Mouse (Mus musculus) layer of hippocampus, postnatal 10 days (tissue): ENCODE results near the gene Ccser1. TPM values are rescaled to one million over a fixed set of nuclear protein-coding genes. Genes with fewer than 3 reads are reported as not detected.

Source experiments
- DNase-seq, 2 experiments: peaks; one replicate each; pipeline ENCODE4 v3.0.0; 2021; ENCODE audit warnings: low spot score in 2 of 2
- total RNA-seq, 2 experiments: library from RNA; stranded (reverse); gene quantifications; 2 replicates each; pipeline ENCODE4 v1.2.3; 2021

Gene Ccser1
- total RNA-seq, 2 experiments from 2014 or later, result 38.8 to 44.3 TPM

DNA sequence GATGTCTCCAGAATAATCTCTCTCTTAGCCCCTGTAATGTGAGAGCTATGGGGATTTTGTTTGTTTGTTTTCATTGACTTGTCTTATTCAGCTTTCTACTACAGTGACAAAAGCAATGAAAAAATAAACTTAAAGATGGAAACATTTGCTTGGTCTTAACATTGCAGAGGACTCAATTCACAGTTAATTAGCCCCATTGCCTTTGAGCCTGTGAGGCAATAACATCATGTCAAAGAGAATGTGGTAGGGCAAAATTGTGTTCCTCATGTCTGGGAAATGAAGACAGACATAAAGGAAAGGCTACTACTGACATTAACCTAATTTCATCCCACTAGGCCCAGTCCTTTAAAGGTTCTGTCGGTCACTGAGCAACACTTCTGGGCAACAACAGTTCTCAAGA, 484.4 kb downstream of the Ccser1 start:
- DNase-seq, result no peak

DNA sequence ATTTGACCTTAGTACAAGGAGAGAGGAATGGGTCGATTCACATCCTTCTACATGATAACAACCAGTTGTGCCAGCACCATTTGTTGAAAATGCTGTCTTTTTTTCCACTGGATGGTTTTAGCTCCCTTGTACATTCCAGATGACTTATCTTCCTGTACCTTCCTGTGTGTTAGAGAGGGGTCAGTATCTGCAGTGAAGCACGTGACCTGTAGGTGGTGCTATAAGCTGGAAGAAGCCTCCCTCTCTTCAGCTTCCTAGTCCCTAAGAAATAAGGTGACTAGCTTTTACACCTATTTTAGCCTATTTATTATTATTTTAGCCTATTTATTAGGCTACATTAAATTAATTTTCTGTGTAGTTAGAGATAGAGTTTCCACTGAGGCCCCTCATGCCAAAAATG, 506.9 kb downstream of the Ccser1 start:
- DNase-seq, result no peak

DNA sequence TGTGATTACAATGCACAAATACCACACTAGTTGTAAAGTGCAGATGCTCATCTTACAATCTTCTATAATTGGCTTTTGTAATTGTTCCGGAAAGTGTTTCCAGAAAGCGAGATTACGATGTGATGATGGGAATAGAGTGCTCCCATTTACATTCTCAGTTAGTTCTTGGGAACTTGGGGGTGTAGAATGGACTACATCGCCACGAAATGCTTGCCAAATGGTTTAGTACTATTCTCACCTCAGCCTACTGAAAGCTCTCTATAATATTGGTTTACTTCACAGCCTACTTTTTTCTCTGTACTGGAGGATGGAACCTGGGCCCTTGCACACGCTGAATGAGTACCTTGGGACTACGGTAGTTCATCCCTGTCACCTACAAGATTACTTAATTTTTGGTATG, 522.9 kb downstream of the Ccser1 start:
- no peak for DNase-seq

DNA sequence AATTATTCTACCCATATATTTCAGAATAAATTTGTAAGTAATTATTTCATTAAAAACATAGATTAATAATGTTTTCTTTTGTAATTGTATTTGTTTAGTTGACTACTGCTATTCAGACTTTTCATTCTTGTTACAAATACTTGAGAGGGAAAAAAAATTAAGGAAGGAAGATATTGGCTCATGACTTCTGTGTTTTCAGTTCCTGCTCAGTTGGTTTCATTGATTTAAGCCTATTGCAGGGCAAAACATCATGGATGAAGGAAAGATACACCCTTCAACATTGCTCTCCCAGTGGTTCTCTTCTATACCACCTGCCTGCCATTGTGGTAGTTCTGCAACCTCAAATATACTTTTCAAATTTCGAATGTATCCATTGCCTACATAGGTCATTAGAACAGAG, 541.1 kb downstream of the Ccser1 start:
- no peak for DNase-seq

DNA sequence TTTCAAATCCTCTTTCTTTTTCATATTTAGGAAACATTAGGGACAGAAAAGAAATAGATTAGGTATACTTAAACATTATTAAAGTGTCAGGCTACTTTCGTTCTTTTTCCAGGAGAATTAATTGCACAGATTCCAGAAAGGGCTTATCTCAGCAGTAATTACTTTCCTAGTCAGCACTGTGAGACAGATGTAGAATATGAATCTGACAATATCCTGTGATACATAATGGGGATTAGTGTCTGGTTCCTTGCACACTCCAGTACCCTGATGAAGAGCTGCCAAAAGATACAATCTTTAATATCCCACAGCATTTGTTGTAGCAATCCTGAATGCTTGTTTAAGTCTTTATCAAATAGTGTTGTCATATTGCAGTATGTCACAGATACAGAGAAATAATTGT, 548.9 kb downstream of the Ccser1 start:
- DNase-seq, result no peak

DNA sequence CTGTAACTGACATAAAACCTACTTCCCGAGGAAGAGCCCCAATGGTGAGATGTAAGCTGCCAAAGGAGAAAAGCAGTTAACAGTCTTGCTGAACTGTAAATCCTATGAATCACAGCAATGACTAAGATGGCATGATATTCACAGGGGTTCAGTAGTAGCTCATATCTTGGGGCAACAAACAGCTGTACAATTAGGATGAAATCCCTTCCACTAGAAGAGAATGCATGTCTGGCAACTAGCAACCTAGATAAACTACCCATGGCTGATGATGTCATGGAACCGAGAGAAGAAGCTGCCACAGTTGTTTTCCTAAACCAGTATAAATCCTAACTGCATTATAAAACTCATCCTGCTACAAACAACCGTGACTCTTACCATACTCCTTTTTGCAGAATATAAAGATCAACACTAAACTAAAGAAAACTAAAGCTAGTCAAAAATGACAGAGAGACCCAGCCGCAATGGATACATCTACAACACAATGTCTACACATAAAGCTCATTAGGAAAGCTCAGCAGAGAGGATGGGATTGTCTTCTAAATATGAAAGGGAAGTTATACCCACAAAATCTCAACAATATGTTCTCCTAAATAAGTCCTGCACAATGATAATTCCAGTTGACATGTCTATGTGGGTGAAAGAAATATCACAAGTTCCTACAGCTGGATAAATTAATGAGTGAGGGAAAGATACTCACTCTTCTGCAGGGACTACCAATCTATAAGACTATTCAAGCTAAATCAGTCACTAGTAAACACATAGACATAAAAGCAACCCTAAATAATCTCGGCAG, 550.2 kb downstream of the Ccser1 start:
- no peak for DNase-seq

DNA sequence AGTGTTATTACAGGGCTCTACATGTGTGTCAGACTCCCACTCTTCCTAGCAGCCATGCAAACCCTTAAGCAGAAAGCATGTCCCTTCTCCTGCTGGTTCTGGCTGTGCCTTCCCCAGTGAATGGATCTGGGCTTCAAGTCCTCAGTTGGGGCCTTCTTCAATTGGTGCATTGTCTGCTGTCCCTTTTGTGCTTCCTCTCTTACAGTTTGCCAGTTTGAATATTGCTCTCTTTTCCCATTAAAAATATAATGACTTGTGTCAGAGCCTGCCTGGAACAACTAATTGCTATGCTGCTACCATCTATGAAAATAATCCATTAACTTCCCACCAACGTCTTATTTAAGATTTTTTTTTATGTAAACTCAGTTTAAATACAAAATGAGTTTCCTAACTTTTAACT, 566.2 kb downstream of the Ccser1 start:
- DNase-seq, result no peak

DNA sequence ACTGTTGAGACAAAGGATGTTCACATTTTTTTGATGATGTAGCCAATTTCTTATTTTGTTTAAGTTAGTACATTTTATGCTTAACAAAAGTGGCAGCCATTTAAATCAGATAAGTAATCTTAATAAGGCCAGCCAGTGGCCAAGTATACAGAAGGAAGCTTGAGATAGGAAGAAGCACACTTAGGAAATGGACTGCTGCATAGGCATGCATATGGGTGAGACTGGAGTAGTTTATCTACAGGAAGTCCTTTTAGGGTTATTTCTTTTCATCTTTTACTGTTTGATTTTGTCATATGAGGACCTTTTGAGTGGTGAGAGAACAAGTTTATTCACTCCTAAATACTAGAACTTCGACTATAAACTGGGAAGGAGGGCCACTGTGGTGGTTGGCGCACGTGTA, 582.0 kb downstream of the Ccser1 start:
- DNase-seq, result no peak

DNA sequence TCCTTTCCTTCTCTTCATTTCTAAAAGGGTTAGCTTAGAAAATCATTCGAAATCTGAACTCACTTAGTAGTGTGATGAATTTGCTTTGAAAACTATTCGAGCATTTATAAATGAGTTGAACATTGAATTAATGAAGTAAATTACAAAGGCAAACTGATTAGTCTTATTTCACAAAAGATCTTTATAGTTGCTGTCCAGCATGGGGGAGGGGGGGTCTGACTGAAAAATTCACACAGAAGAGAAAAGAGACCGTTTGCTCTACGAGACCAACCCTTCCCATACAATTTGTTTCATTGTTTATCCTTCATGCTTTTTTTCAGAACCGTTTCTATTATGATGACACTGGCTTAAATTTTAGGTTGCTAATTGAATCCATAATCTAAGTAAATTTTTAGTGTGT, 583.3 kb downstream of the Ccser1 start:
- DNase-seq, result no peak

DNA sequence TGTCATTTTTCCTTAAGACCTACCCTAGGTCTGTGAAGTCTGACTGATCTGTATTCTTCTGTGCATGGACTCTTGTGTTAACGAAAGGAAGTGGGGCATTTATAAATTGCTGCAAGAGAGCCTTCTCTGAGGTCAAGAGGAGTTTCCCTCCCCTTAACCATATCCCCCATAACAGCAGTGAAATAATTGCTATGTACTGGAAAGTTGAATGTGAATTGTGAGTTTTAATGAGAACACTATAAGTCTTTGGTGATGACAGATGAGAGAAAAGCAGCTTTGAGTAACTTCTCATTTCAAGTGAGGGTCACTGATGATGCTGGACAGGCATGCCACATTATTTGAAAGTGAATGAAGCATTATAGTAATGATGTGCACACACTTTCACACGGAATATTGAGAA, 585.7 kb downstream of the Ccser1 start:
- no peak for DNase-seq

DNA sequence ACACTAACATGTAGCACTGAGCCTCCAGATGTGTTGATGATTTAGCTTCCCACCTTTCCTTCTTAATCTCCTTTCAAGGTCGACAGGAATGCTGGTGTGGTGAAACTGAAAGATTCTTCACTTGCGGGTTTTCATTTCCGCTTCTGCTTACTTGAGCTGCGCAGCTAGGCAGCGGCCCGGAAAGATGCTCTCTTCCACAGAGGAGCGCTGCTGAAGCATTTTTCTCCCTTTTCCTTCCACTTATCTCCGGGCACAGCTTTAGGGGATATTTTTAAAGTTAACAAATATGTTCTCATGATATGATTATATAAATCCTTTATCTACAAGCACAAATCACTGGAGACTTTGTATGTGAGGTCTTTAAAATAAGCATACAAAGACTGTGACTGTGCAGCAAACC, 587.0 kb downstream of the Ccser1 start:
- no peak for DNase-seq

DNA sequence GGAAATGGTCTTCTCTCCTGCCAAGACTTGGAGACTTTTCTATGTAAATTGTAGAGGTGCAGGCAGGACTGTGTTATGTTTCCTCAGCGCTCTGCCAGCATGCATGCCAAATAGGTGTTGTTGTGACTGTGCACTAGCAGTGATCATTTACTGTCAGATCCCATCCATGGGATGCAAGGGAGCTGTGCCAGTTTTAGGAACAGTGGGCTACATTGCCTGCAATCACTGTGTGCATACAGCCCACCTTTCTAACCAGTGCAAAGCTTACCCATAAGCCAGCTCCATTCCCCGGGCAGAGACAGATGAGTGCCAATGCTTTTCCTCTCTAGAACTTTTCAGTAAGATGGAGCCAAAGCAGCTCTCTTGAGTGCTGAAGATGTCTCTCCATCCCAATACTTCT, 606.6 kb downstream of the Ccser1 start:
- no peak for DNase-seq

DNA sequence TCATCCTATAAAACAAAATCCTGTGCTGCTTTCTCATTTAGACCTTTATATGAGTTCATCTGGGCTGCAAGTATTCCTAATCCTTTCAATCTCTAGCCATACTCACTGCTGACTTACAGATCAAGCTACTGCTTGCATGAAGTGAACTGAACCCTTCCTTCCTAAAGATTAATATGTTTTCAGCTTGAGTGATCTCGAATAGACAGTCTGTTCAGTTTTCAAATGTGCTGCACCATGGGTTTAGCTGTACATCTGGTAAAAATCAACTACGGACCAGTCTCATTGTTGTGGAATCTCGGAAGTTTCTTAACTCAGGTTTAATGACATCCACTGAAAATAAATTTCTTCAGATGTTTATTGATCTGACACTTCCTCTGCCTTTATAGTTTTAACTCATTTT, 620.8 kb downstream of the Ccser1 start:
- DNase-seq, result no peak

DNA sequence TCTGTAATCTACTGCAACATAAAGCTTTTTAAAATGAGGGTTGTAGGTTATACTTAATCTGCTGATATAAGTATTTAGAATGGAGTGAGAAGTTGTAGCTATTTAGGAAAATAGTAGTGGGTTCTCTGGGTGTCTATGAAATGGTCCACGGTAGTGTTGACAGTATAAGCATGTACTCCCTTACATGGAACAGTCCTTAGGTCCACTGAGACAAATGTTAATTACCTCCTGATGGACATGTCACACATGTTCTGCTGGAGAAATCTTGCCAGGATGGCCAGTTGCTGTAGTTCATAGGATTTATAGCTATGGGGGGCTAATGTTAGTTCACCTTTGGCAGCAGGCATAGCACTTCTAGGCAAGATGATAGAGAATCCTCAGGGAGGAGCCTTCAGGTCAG, 625.4 kb downstream of the Ccser1 start:
- DNase-seq, result no peak

DNA sequence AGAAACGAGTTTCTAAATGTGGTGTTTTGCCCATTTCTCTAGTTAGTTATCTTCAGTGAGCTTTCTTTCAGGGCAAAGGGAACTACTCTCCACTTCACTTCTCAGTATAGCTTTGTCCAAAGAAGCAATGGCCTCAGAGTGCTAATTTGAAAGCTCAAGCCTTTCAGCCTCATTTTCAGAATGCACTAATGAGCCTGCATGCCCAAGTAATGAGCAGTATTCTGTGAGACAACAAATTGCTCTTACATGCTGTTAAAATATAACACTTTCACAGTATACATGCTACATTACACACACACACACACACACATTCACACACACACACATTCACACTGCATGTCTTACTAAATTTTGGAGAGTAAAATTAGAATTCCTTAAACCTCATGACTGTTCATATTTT, 637.6 kb downstream of the Ccser1 start:
- no peak for DNase-seq

DNA sequence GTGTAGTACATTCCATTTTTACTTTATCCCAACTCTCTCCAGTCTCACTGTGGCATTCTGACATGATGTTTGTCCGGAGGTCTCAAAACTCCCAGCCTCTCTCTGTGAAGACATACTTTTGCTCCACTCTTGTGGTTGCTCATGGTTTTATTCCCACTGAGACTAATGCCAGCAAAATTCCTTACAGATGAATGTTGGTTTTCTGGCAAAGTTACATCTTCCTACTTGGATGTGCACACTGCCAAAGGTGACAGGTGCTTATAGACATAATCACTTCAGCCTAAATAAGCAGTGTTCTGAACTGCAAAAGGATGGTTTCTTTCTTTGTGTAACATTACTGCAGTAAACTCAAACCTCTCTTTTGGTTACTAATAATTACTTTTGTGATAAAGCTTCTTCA, 696.2 kb downstream of the Ccser1 start:
- no peak for DNase-seq

DNA sequence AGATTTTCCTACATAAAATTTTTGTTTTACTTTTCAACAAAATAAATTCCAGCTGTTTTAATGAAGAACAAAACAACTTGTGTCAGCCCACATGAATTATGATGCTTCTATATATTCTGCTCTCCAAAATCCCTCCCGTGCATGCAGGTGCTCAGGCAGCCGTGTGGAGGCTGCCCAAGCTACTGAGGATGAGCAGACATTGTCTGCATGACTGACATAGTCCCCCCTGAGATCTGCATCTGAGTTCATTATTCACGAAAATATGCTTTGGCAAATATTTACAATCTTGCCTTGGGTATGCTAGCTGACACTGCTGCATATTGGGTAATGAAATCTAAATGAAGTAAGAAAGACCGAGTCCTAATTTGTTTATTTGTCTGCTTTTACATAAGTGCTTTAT, 718.1 kb downstream of the Ccser1 start:
- DNase-seq, result no peak

DNA sequence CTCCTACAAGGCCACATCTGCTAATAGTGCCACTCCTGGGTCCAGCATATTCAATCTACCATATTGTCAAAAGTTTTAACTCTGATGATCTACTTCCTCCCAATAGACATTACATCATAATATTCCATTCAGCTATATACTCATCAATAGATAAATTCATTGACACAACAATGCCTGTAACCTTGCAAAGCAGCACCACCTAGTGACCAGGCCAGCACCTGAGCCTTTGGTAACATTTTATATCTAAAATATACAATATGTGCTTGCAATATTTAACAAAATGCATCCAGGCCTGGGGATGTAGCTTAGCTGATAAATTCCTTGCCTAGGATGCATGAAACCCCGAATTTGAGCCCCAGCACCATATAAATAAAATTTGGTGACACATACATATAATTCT, 722.6 kb downstream of the Ccser1 start:
- DNase-seq, result peak in 1 of 2 experiments; percentile 23

DNA sequence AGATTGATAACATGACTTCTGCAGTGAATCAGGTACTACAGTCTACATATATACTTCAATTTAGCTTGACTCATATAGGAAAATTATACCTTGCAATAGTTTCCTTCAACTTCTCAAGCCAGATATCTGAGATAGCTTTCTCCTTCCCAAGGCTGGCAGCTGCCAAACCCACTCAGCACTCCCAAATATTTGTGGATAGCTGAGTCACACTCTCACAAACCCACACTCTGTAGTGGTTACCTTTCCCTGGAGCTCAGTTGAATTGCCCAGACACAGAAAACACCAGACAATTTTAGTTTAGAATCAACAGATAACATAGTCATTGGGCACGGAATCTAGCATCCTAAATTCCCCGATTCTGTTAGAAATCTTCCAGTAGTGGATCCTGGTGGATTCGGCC, 732.8 kb downstream of the Ccser1 start:
- DNase-seq, result no peak

DNA sequence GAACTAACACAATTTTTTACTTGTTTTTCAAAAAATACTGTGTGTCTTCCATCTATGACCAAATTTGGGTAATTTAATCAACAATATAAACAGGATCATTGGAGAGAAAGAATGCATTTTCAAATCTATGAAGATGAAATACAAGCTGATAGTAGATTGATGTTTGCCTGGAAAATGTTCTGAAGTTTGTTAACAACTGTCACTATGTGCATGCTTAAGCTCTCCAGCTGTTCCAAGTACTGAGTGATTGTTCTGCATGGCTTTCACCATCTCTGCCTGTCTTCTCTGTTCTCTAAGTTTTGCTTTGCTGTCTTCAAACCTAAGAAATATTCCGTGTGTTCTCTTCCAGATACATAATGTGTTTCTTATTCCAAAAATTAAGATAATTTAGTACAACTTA, 751.5 kb downstream of the Ccser1 start:
- DNase-seq, result no peak

DNA sequence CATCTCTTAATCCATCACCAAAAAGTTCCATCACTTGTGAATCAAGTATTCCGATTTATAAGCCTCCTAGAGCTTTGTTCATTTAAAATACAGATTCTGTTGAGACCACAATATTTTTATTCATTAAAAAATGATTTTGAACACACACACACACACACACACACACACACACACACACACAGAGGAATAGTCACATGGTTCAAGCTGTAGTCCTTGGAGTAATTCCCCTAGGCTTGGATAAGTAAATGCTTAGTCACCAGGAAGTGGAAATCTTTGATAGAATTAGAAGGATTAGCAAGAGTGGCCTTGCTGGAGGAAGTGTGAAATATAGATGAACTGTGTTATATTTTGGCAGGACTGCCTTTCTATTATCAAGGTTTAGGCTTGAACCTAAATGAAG, 756.5 kb downstream of the Ccser1 start:
- DNase-seq, result no peak

DNA sequence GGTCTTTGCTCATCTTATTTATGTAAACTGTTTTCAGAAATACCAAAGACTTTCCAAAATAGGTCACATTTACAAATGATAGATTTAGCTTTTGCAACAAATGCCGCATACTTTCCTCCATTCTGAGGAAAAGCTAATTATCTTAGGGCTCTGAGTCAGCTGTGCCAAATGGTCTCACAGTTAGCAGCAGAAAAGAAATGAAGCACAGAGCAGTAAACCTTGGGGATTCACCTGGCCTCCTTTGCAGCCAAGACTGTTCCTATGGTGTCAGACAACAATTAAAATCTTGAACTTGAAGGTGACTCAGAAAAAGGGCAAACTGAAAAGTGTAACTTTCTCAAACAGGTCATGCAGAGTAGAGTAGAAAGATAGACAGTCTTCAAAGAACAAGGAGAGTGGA, 759.1 kb downstream of the Ccser1 start:
- DNase-seq, result no peak

DNA sequence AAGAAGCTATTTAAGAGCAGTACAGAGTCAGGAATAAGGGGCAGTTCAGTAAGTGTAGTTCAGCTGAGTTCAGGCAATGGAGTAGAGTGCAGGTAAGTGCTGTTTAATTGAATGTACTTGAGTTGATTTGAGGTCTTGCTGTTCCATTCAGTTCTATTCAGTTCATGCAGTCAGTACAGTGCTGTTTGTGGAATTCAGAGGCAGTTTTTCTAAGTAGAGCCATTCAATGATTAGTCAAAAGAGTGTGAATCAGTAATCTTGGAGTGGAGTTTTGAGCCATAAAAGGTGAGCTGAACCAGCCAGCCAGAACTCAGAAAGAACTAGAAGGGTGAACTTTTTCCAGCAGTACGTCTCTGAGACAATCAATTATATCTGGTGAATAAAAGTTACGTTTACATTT, 773.6 kb downstream of the Ccser1 start:
- DNase-seq, result no peak

DNA sequence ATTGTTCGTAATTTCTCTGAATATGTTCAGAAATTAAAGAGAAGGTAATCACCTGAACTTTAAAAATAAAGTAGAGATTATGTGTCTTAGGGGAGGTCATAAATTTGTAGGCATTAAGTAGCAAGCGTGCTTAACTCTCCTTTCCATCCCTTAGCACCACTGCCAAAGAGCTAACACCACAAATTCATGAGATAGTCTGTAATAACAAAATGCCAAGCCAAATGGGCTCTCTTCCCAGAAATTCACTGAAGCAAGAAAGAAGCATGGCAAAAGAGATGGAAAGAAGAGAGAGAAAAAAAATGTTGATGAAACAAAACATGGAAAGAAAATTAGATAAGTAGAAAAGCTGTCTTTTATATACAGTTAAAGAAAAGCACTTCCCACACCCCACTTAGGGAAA, 796.8 kb downstream of the Ccser1 start:
- DNase-seq, result peak in 1 of 2 experiments; percentile 15
